Comparison of ENCODE assay signal across 16 mouse cellular contexts in the genomic region with DNA sequence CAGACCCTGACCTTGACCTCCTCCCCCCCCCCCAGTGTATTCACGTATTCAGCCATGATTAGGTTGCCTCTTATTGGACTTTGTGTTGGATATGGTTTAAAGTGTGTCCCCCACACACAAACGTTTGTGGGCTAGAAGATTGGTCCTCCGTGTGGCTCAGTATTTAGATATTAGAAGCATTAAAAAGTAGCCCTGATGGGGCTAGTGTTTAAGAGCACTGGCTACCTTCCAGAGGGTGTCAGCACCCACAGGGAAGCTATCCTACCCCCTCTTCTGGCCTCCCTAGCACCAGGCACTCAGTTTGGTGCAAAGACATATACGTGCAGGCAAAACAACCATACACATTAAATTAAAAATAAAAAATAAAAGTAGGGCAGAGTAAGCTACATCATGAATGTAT. TPM values are rescaled to one million over a fixed set of nuclear protein-coding genes. Genes with fewer than 3 reads are reported as not detected.
DNase-seq lines count a peak whose midpoint lies in the region; ATAC-seq lines count a peak whose summit lies in the region.
"Had no signal": no experiment of that assay in that cellular context is flagged by ENCODE, and none has a peak within 500 bp of the region (broad histone marks: within the 10 kb centered on the region; RNA-seq: fewer than 3 reads in every experiment).

No protein-coding gene starts in this region.

- peaks cover 29% of the 10 kb centered on the region for H3K4me1 ChIP-seq in heart, embryonic 13.5 days
- H3K4me1 ChIP-seq in megakaryocyte, embryonic 14.5 days: peaks cover 59% of the 10 kb centered on the region
- H3K4me1 ChIP-seq in limb, embryonic 10.5 days: peaks cover 16% of the 10 kb centered on the region

- WGBS in heart, embryonic 13.5 days: 78% methylated on average over 4 of the region's 4 CpGs
- WGBS in limb, embryonic 10.5 days: 84% methylated on average over 4 of the region's 4 CpGs
- WGBS in macrophage (ENCODE audit: missing documents): 75% methylated on average over 3 of the region's 4 CpGs

- H3K9me3 ChIP-seq in heart, embryonic 13.5 days: no peaks in the 10 kb centered on the region
- no peaks in the 10 kb centered on the region for H3K9me3 ChIP-seq in megakaryocyte, embryonic 14.5 days
- H3K9me3 ChIP-seq in limb, embryonic 10.5 days (replicated peaks): no peaks in the 10 kb centered on the region
- H3K9me3 ChIP-seq: embryonic facial prominence, embryonic 12.5 days; hindbrain, embryonic 10.5 days had no signal

- no peaks in the 10 kb centered on the region for H3K36me3 ChIP-seq in heart, embryonic 13.5 days
- H3K36me3 ChIP-seq in megakaryocyte, embryonic 14.5 days (replicated peaks; ENCODE audit: low read length): no peaks in the 10 kb centered on the region
- no peaks in the 10 kb centered on the region for H3K36me3 ChIP-seq in limb, embryonic 10.5 days
- H3K36me3 ChIP-seq in macrophage (ENCODE audit: inconsistent target): no peaks in the 10 kb centered on the region
- H3K36me3 ChIP-seq: embryonic facial prominence, embryonic 12.5 days; hindbrain, embryonic 10.5 days had no signal

- no peaks in the 10 kb centered on the region for H3K27me3 ChIP-seq in heart, embryonic 13.5 days (replicated peaks)
- no peaks in the 10 kb centered on the region for H3K27me3 ChIP-seq in megakaryocyte, embryonic 14.5 days (replicated peaks)
- H3K27me3 ChIP-seq in limb, embryonic 10.5 days (ENCODE audit: low read depth, poor library complexity, severe bottlenecking): no peaks in the 10 kb centered on the region
- H3K27me3 ChIP-seq: embryonic facial prominence, embryonic 12.5 days had no signal

- ATAC-seq in heart, embryonic 13.5 days (ENCODE audit: extremely low read depth, insufficient number of reproducible peaks, low FRiP score, low TSS enrichment): no peak
- no peak for ATAC-seq in megakaryocyte, adult 5-6 weeks (ENCODE audit: poor library complexity, severe bottlenecking)

- H3K4me3 ChIP-seq in heart, embryonic 13.5 days: peak overlapping the region; percentile 57; the same call in 1 of the 2 replicates
- H3K4me3 ChIP-seq in megakaryocyte, embryonic 14.5 days (replicated peaks): peak overlapping the region; percentile 82
- no peak overlapping the region for H3K4me3 ChIP-seq in limb, embryonic 10.5 days
- H3K4me3 ChIP-seq in macrophage (ENCODE audit: inconsistent target): no peak overlapping the region

- no peak overlapping the region for H3K9ac ChIP-seq in heart, embryonic 13.5 days

- no peak for DNase-seq in heart, adult 11 months
- DNase-seq in limb, embryonic 10.5 days (ENCODE audit: low spot score): peak; percentile 27
- DNase-seq in B cell, adult 2 months: no peak
- DNase-seq in kidney, adult 11 months: no peak
- DNase-seq: adrenal gland, adult 2 months; kidney, postnatal 36 days; left cerebral cortex, postnatal 4 days; right cerebral cortex, postnatal 14 days; thymus, adult 18-20 months had no signal

- H3K79me2 ChIP-seq in macrophage (ENCODE audit: inconsistent target): no peaks in the 10 kb centered on the region

- H3K27ac ChIP-seq in heart, embryonic 13.5 days (replicated peaks): no peak overlapping the region
- H3K27ac ChIP-seq in limb, embryonic 10.5 days: no peak overlapping the region
- peak overlapping the region; percentile 71; the same call in 1 of the 2 replicates for H3K27ac ChIP-seq in macrophage

- H3K4me2 ChIP-seq in heart, embryonic 13.5 days: peak overlapping the region; percentile 76

RNA-seq across cellular contexts. Expression of gene Cfap126, which starts 0.7 kb away (rescaled TPM):
- polyA plus RNA-seq in heart, embryonic 13.5 days (2015; fragmentation: Nextera tagmentation; extraction: Ambion mirVana): 2.8 TPM in 2 replicates
- not detected in 2 replicates for polyA plus RNA-seq in megakaryocyte, embryonic 14.5 days (2012; ENCODE audit: insufficient read depth, low replicate concordance)
- total RNA-seq in megakaryocyte, adult 5-6 weeks (2015): 0.91 and 1.0 TPM in 2 replicates
- total RNA-seq in megakaryocyte, adult 5-6 weeks (2017): 0.59 TPM in 1 of 2 replicates, not detected in the other
- 1.0 and 1.1 TPM in 2 replicates for polyA plus RNA-seq in limb, embryonic 10.5 days (2016; fragmentation: Nextera tagmentation; extraction: Ambion mirVana)
- total RNA-seq in macrophage (2018; cell fraction: chromatin; rRNA removed): 1 to 10 TPM in 7 of 26 experiments, not detected in 19; 1.0 to 4.4 (median 2.4) TPM
- total RNA-seq in macrophage (2018; cell fraction: cytosol; rRNA removed): 10 to 100 TPM in 2 of 26 experiments, 1 to 10 TPM in 24; 5.7 to 13.1 (median 7.1) TPM
- total RNA-seq in macrophage (2018; cell fraction: nucleus; rRNA removed): 1 to 10 TPM in 17 of 26 experiments, under 1 TPM in 3, not detected in 6; 0.63 to 4.1 (median 1.8) TPM
- polyA plus RNA-seq in macrophage (2018): 4.2 to 31.6 TPM (median 7.6 TPM) in 3 replicates

RNA-seq across cellular contexts. Expression of gene Sdhc, which starts 37.4 kb away (rescaled TPM):
- 457 and 493 TPM in 2 replicates for polyA plus RNA-seq in heart, embryonic 13.5 days (2015; fragmentation: Nextera tagmentation; extraction: Ambion mirVana)
- 22.4 and 93.6 TPM in 2 replicates for polyA plus RNA-seq in megakaryocyte, embryonic 14.5 days (2012; ENCODE audit: insufficient read depth, low replicate concordance)
- total RNA-seq in megakaryocyte, adult 5-6 weeks (2015): 102 and 130 TPM in 2 replicates
- total RNA-seq in megakaryocyte, adult 5-6 weeks (2017): 34.5 and 43.0 TPM in 2 replicates
- polyA plus RNA-seq in limb, embryonic 10.5 days (2016; fragmentation: Nextera tagmentation; extraction: Ambion mirVana): 250 and 257 TPM in 2 replicates
- total RNA-seq in macrophage (2018; cell fraction: chromatin; rRNA removed): 10 to 100 TPM in 13 of 26 experiments, 1 to 10 TPM in 13; 2.4 to 22.3 (median 9.5) TPM
- 100 to 1,000 TPM in 21 of 26 experiments, 10 to 100 TPM in 5; 89.9 to 124 (median 112) TPM for total RNA-seq in macrophage (2018; cell fraction: cytosol; rRNA removed)
- total RNA-seq in macrophage (2018; cell fraction: nucleus; rRNA removed): 10 to 100 TPM; 11.5 to 60.4 (median 34.4) TPM
- 81.5 to 101 TPM (median 100 TPM) in 3 replicates for polyA plus RNA-seq in macrophage (2018)

RNA-seq across cellular contexts. Expression of gene Mpz, which starts 37.5 kb away (rescaled TPM):
- 0.33 and 0.36 TPM in 2 replicates for polyA plus RNA-seq in heart, embryonic 13.5 days (2015; fragmentation: Nextera tagmentation; extraction: Ambion mirVana)
- 3.7 TPM in 1 of 2 replicates, not detected in the other for polyA plus RNA-seq in megakaryocyte, embryonic 14.5 days (2012; ENCODE audit: insufficient read depth, low replicate concordance)
- not detected in 2 replicates for total RNA-seq in megakaryocyte, adult 5-6 weeks (2015)
- total RNA-seq in megakaryocyte, adult 5-6 weeks (2017): not detected in 2 replicates
- 0.44 TPM in 1 of 2 replicates, not detected in the other for polyA plus RNA-seq in limb, embryonic 10.5 days (2016; fragmentation: Nextera tagmentation; extraction: Ambion mirVana)
- total RNA-seq in macrophage (2018; cell fraction: chromatin; rRNA removed): not detected
- total RNA-seq in macrophage (2018; cell fraction: cytosol; rRNA removed): under 1 TPM in 18 of 26 experiments, not detected in 8; 0.03 to 0.34 (median 0.10) TPM
- not detected for total RNA-seq in macrophage (2018; cell fraction: nucleus; rRNA removed)
- polyA plus RNA-seq in macrophage (2018): 0.25 TPM in 1 of 3 replicates, not detected in the others
- total RNA-seq: layer of hippocampus, postnatal 14 days; left cerebral cortex, postnatal 4 days had no signal

RNA-seq across cellular contexts. Expression of gene Fcgr3, which starts 48.3 kb away (rescaled TPM):
- polyA plus RNA-seq in heart, embryonic 13.5 days (2015; fragmentation: Nextera tagmentation; extraction: Ambion mirVana): 6.9 and 9.1 TPM in 2 replicates
- 9.2 TPM in 1 of 2 replicates, not detected in the other for polyA plus RNA-seq in megakaryocyte, embryonic 14.5 days (2012; ENCODE audit: insufficient read depth, low replicate concordance)
- total RNA-seq in megakaryocyte, adult 5-6 weeks (2015): 499 and 513 TPM in 2 replicates
- total RNA-seq in megakaryocyte, adult 5-6 weeks (2017): 540 and 572 TPM in 2 replicates
- polyA plus RNA-seq in limb, embryonic 10.5 days (2016; fragmentation: Nextera tagmentation; extraction: Ambion mirVana): 3.0 and 3.3 TPM in 2 replicates
- total RNA-seq in macrophage (2018; cell fraction: chromatin; rRNA removed): 100 to 1,000 TPM in 2 of 26 experiments, 10 to 100 TPM in 24; 11.2 to 126 (median 31.3) TPM
- 1,000 to 10,000 TPM in 1 of 26 experiments, 100 to 1,000 TPM in 25; 241 to 1,033 (median 488) TPM for total RNA-seq in macrophage (2018; cell fraction: cytosol; rRNA removed)
- total RNA-seq in macrophage (2018; cell fraction: nucleus; rRNA removed): 100 to 1,000 TPM in 22 of 26 experiments, 10 to 100 TPM in 4; 68.5 to 379 (median 158) TPM
- polyA plus RNA-seq in macrophage (2018): 921 to 1,206 TPM (median 1,155 TPM) in 3 replicates

Comparison
In these comparisons a context has a peak if more than half of its experiments do, and no peak if none do; other contexts are left out.
1. H3K4me3 ChIP-seq: peak in heart, embryonic 13.5 days (single experiment) and megakaryocyte, embryonic 14.5 days (single experiment); none in limb, embryonic 10.5 days (single experiment) and macrophage (single experiment).